Mouse (Mus musculus): ENCODE data around the gene Wfdc13.

- TF ChIP-seq CTCF (IDR thresholded peaks at IDR 0.05; ENCODE audit: borderline replicate concordance, extremely low read depth, insufficient read depth, insufficient read length), result no peak
- TF ChIP-seq POLR2A (IDR thresholded peaks at IDR 0.05; ENCODE audit: borderline replicate concordance, extremely low read depth, insufficient read depth, insufficient read length, poor library complexity, severe bottlenecking), result no peak
Measured at GRCm38 (mm10) chr2:164684807-164685206, at the start of gene Wfdc13.

Measured in brain, embryonic 14.5 days (tissue).